Mouse (Mus musculus): Measurements from ENCODE around the gene Irf8. TPM values are rescaled to one million over a fixed set of nuclear protein-coding genes. Genes with fewer than 3 reads are reported as not detected.
"Not testable (repeated sequence)": the region's sequence is repeated elsewhere in the genome, so short reads cannot be mapped to it uniquely, and the experiment has no call there.

Irf8 gene
- polyA plus RNA-seq, 1 experiment from 2014 or later: 3.6 TPM

GRCm38 (mm10) chr8:120709176-120709575, 27.0 kb upstream of the Irf8 start:
- Histone ChIP-seq H3K4me1 (replicated peaks; ENCODE audit: control insufficient read depth, insufficient read depth, low read length) (no peaks in the 10 kb centered on the region), H3K36me3 (ENCODE audit: control insufficient read depth, insufficient read depth, low read length) (no peaks in the 10 kb centered on the region), H3K27me3 (ENCODE audit: control insufficient read depth, insufficient read depth, low read length) (no peaks in the 10 kb centered on the region), H3K9me3 (ENCODE audit: control insufficient read depth, low read length) (no peaks in the 10 kb centered on the region), H3K4me3 (ENCODE audit: low read depth, low read length) (no peak overlapping the region), H3K9ac (ENCODE audit: low read depth, low read length) (no peak overlapping the region), H3K27ac (ENCODE audit: low read depth, low read length) (no peak overlapping the region), H3K4me2 (replicated peaks; ENCODE audit: low read depth, low read length) (no peak overlapping the region)
- DNase-seq (ENCODE audit: low spot score) (no peak), ATAC-seq (ENCODE audit: low FRiP score) (no peak)
- WGBS: 85% methylated on average over 10 of the region's 10 CpGs

GRCm38 (mm10) chr8:120715200-120715599, 21.0 kb upstream of the Irf8 start:
- 79% methylated on average over 6 of the region's 6 CpGs for WGBS
- Histone ChIP-seq H3K9ac (ENCODE audit: low read depth, low read length) (no peak overlapping the region), H3K4me2 (replicated peaks; ENCODE audit: low read depth, low read length) (no peak overlapping the region), H3K36me3 (ENCODE audit: control insufficient read depth, insufficient read depth, low read length) (no peaks in the 10 kb centered on the region), H3K27ac (ENCODE audit: low read depth, low read length) (no peak overlapping the region), H3K9me3 (ENCODE audit: control insufficient read depth, low read length) (no peaks in the 10 kb centered on the region), H3K27me3 (ENCODE audit: control insufficient read depth, insufficient read depth, low read length) (no peaks in the 10 kb centered on the region), H3K4me1 (replicated peaks; ENCODE audit: control insufficient read depth, insufficient read depth, low read length) (no peaks in the 10 kb centered on the region), H3K4me3 (ENCODE audit: low read depth, low read length) (no peak overlapping the region)
- ATAC-seq (ENCODE audit: low FRiP score): no peak
- DNase-seq (ENCODE audit: low spot score): no peak

DNA sequence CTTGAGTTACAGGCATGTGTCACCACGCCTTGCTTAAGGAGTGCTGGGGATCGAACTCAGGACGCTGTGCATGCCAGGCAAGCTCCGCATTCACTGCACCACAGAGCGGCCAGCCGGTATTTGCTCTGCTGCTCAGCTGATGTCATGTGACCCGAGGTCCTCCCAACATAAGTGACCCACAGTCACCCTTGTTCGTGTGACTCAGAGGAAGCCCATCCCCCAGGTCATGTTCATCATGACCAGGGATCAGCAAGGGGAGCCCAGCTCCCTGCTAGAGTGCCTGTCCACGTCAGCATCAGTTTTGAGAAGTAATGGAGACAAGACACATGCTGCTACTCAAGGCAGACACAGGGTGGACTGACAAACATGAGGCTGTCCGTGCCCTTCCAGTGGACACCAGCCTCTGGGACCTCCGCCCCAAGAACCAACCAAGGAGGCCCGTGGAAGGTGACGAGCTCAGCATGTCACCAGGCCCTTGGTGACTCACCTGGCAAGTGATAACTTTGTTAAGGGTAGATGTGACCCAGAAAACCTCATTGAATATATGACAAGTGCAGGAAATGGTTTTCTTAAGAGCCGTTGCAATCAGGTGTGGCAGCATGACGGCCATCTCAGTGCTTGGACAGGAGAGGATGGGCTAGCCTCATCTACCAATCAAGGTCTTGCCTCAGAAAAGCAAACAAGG, 20.0 kb upstream of the Irf8 start:
- WGBS: 77% methylated on average over 15 of the region's 15 CpGs
- Histone ChIP-seq H3K36me3 (ENCODE audit: control insufficient read depth, insufficient read depth, low read length) (no peaks in the 10 kb centered on the region), H3K9me3 (ENCODE audit: control insufficient read depth, low read length) (no peaks in the 10 kb centered on the region), H3K4me2 (replicated peaks; ENCODE audit: low read depth, low read length) (no peak overlapping the region), H3K4me1 (replicated peaks; ENCODE audit: control insufficient read depth, insufficient read depth, low read length) (no peaks in the 10 kb centered on the region), H3K27me3 (ENCODE audit: control insufficient read depth, insufficient read depth, low read length) (no peaks in the 10 kb centered on the region), H3K4me3 (ENCODE audit: low read depth, low read length) (no peak overlapping the region), H3K9ac (ENCODE audit: low read depth, low read length) (no peak overlapping the region), H3K27ac (ENCODE audit: low read depth, low read length) (no peak overlapping the region)
- no peak for ATAC-seq (ENCODE audit: low FRiP score)
- no peak for DNase-seq (ENCODE audit: low spot score)

GRCm38 (mm10) chr8:120719586-120720236, 16.4 kb upstream of the Irf8 start:
- H3K4me1 ChIP-seq (replicated peaks; ENCODE audit: control insufficient read depth, insufficient read depth, low read length): no peaks in the 10 kb centered on the region
- H3K9ac ChIP-seq (ENCODE audit: low read depth, low read length): no peak overlapping the region
- H3K27ac ChIP-seq (ENCODE audit: low read depth, low read length): no peak overlapping the region
- no peak for DNase-seq (ENCODE audit: low spot score)
- no peak overlapping the region for H3K4me3 ChIP-seq (ENCODE audit: low read depth, low read length)
- H3K27me3 ChIP-seq (ENCODE audit: control insufficient read depth, insufficient read depth, low read length): no peaks in the 10 kb centered on the region
- WGBS: 74% methylated on average over 19 of the region's 19 CpGs
- no peaks in the 10 kb centered on the region for H3K9me3 ChIP-seq (ENCODE audit: control insufficient read depth, low read length)
- no peaks in the 10 kb centered on the region for H3K36me3 ChIP-seq (ENCODE audit: control insufficient read depth, insufficient read depth, low read length)
- H3K4me2 ChIP-seq (replicated peaks; ENCODE audit: low read depth, low read length): no peak overlapping the region
- no peak for ATAC-seq (ENCODE audit: low FRiP score)

DNA sequence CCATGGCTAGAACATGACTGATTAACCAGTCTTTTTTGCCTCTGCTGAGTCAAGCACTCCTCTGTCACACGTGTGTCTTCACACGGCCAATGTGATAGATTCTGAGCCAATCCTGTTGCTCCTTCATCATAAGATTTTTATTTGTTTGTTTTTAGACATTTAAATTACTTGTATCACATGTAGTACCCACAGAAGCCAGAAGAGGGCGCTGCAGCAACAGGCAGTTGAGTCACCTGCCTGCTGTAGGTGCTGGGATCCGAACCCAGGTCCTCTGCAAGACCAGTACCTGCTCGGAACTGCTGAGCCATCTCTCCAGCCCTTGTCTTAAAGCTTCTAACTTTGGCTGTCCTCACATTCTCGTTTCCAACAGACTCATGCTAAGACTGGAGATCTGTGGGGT, 13.1 kb upstream of the Irf8 start:
- Histone ChIP-seq H3K36me3 (ENCODE audit: control insufficient read depth, insufficient read depth, low read length) (no peaks in the 10 kb centered on the region), H3K4me3 (ENCODE audit: low read depth, low read length) (no peak overlapping the region), H3K27me3 (ENCODE audit: control insufficient read depth, insufficient read depth, low read length) (no peaks in the 10 kb centered on the region), H3K9me3 (ENCODE audit: control insufficient read depth, low read length) (no peaks in the 10 kb centered on the region), H3K27ac (ENCODE audit: low read depth, low read length) (no peak overlapping the region), H3K9ac (ENCODE audit: low read depth, low read length) (no peak overlapping the region), H3K4me2 (replicated peaks; ENCODE audit: low read depth, low read length) (no peak overlapping the region), H3K4me1 (replicated peaks; ENCODE audit: control insufficient read depth, insufficient read depth, low read length) (no peaks in the 10 kb centered on the region)
- no peak for ATAC-seq (ENCODE audit: low FRiP score)
- 71% methylated on average over 6 of the region's 6 CpGs for WGBS
- no peak for DNase-seq (ENCODE audit: low spot score)

- not testable (repeated sequence) for H3K4me1 ChIP-seq (replicated peaks; ENCODE audit: control insufficient read depth, insufficient read depth, low read length)
Observed at GRCm38 (mm10) chr8:120724096-120724495, 12.1 kb upstream of the Irf8 start.

GRCm38 (mm10) chr8:120724816-120725575, 11.2 kb upstream of the Irf8 start:
- Histone ChIP-seq H3K36me3 (ENCODE audit: control insufficient read depth, insufficient read depth, low read length) (no peaks in the 10 kb centered on the region), H3K27ac (ENCODE audit: low read depth, low read length) (no peak overlapping the region), H3K9me3 (ENCODE audit: control insufficient read depth, low read length) (no peaks in the 10 kb centered on the region), H3K4me2 (replicated peaks; ENCODE audit: low read depth, low read length) (no peak overlapping the region), H3K4me1 (replicated peaks; ENCODE audit: control insufficient read depth, insufficient read depth, low read length) (no peaks in the 10 kb centered on the region), H3K27me3 (ENCODE audit: control insufficient read depth, insufficient read depth, low read length) (no peaks in the 10 kb centered on the region), H3K9ac (ENCODE audit: low read depth, low read length) (no peak overlapping the region), H3K4me3 (ENCODE audit: low read depth, low read length) (no peak overlapping the region)
- DNase-seq (ENCODE audit: low spot score) (no peak), ATAC-seq (ENCODE audit: low FRiP score) (no peak)
- WGBS: 72% methylated on average over 17 of the region's 17 CpGs

More at GRCm38 (mm10) chr8:120724096-120724495, 12.1 kb upstream of the Irf8 start:
- H3K36me3 ChIP-seq (ENCODE audit: control insufficient read depth, insufficient read depth, low read length); H3K27me3 ChIP-seq (ENCODE audit: control insufficient read depth, insufficient read depth, low read length); H3K9me3 ChIP-seq (ENCODE audit: control insufficient read depth, low read length); H3K4me3 ChIP-seq (ENCODE audit: low read depth, low read length); DNase-seq (ENCODE audit: low spot score); H3K27ac ChIP-seq (ENCODE audit: low read depth, low read length); H3K9ac ChIP-seq (ENCODE audit: low read depth, low read length); ATAC-seq (ENCODE audit: low FRiP score); H3K4me2 ChIP-seq (replicated peaks; ENCODE audit: low read depth, low read length): not testable (repeated sequence)
- 85% methylated on average over 2 of the region's 4 CpGs for WGBS

- no peak overlapping the region for H3K9ac ChIP-seq (ENCODE audit: low read depth, low read length)
Observed at GRCm38 (mm10) chr8:120725576-120725950, 10.6 kb upstream of the Irf8 start.

More at GRCm38 (mm10) chr8:120725576-120725950, 10.6 kb upstream of the Irf8 start:
- H3K4me1 ChIP-seq (replicated peaks; ENCODE audit: control insufficient read depth, insufficient read depth, low read length): no peaks in the 10 kb centered on the region
- no peaks in the 10 kb centered on the region for H3K9me3 ChIP-seq (ENCODE audit: control insufficient read depth, low read length)
- no peak for ATAC-seq (ENCODE audit: low FRiP score)
- no peak overlapping the region for H3K27ac ChIP-seq (ENCODE audit: low read depth, low read length)
- no peak overlapping the region for H3K4me2 ChIP-seq (replicated peaks; ENCODE audit: low read depth, low read length)
- no peak overlapping the region for H3K4me3 ChIP-seq (ENCODE audit: low read depth, low read length)
- WGBS: 87% methylated on average over 5 of the region's 5 CpGs
- no peak for DNase-seq (ENCODE audit: low spot score)
- H3K27me3 ChIP-seq (ENCODE audit: control insufficient read depth, insufficient read depth, low read length): no peaks in the 10 kb centered on the region
- H3K36me3 ChIP-seq (ENCODE audit: control insufficient read depth, insufficient read depth, low read length): no peaks in the 10 kb centered on the region

All from hindbrain, embryonic 11.5 days (tissue).